Mouse (Mus musculus) cerebellum, adult 11-12 months (tissue): ENCODE data around the gene 2810021J22Rik.
"Not testable (repeated sequence)": the region's sequence is repeated elsewhere in the genome, so short reads cannot be mapped to it uniquely, and the experiment has no call there.

ENCODE experiments used
- DNase-seq: peaks from one replicate; pipeline ENCODE4 v3.0.0; 2022

The 2810021J22Rik gene

GRCm38 (mm10) chr11:58867039-58867953 lies at the start of gene 2810021J22Rik:
Gene 2810021J22Rik, plus strand, starts transcription at chr11:58867216.
- DNase-seq: peak; percentile 78

- not testable (repeated sequence) for DNase-seq
Observed at GRCm38 (mm10) chr11:58828937-58829336, 38.1 kb upstream of the 2810021J22Rik start, which contains the start of gene Olfr312. Gene Olfr312, plus strand, starts transcription at chr11:58829237.

- DNase-seq: no peak
Observed at GRCm38 (mm10) chr11:58829764-58830163, 37.3 kb upstream of the 2810021J22Rik start.

GRCm38 (mm10) chr11:58832541-58832940 lies 34.5 kb upstream of the 2810021J22Rik start:
- not testable (repeated sequence) for DNase-seq

GRCm38 (mm10) chr11:58838951-58839350 lies 28.1 kb upstream of the 2810021J22Rik start, which contains the start of gene Olfr311:
Gene Olfr311, plus strand, starts transcription at chr11:58839251.
- DNase-seq: not testable (repeated sequence)

- DNase-seq: peak; percentile 90
Observed at GRCm38 (mm10) chr11:58846919-58847461, 20.0 kb upstream of the 2810021J22Rik start, which contains the start of gene Gm12258. Gene Gm12258, plus strand, starts transcription at chr11:58847158.

GRCm38 (mm10) chr11:58847636-58848035 lies 19.4 kb upstream of the 2810021J22Rik start:
- DNase-seq: no peak

GRCm38 (mm10) chr11:58849731-58850130 lies 17.3 kb upstream of the 2810021J22Rik start:
- no peak for DNase-seq

GRCm38 (mm10) chr11:58860744-58861143 lies 6.3 kb upstream of the 2810021J22Rik start:
- no peak for DNase-seq

GRCm38 (mm10) chr11:58867954-58868330 lies 926 bp downstream of the 2810021J22Rik start:
- DNase-seq: no peak

- DNase-seq: no peak
Observed at GRCm38 (mm10) chr11:58870961-58871360, 3.9 kb downstream of the 2810021J22Rik start.

GRCm38 (mm10) chr11:58883756-58884155 lies 16.7 kb downstream of the 2810021J22Rik start:
- no peak for DNase-seq

- DNase-seq: no peak
Observed at GRCm38 (mm10) chr11:58890511-58890910, 23.5 kb downstream of the 2810021J22Rik start.

- DNase-seq: no peak
Observed at GRCm38 (mm10) chr11:58894456-58894855, 27.4 kb downstream of the 2810021J22Rik start.

- DNase-seq: no peak
Observed at GRCm38 (mm10) chr11:58897485-58897884, 30.5 kb downstream of the 2810021J22Rik start.

GRCm38 (mm10) chr11:58901080-58901479 lies 34.1 kb downstream of the 2810021J22Rik start:
- DNase-seq: no peak

GRCm38 (mm10) chr11:58903511-58904409 lies 36.7 kb downstream of the 2810021J22Rik start, which contains the start of gene Zfp39:
Gene Zfp39, minus strand, starts transcription at chr11:58904225.
- peak; percentile 95 for DNase-seq

GRCm38 (mm10) chr11:58904410-58904718 lies 37.3 kb downstream of the 2810021J22Rik start:
- no peak for DNase-seq

GRCm38 (mm10) chr11:58904838-58905237 lies 37.8 kb downstream of the 2810021J22Rik start:
- peak; percentile 49 for DNase-seq

- no peak for DNase-seq
Observed at GRCm38 (mm10) chr11:58913776-58914175, 46.8 kb downstream of the 2810021J22Rik start.

- no peak for DNase-seq
Observed at GRCm38 (mm10) chr11:58914461-58915028, 47.5 kb downstream of the 2810021J22Rik start.
